Mouse (Mus musculus): Measurements from ENCODE around the gene Mfap2. TPM values are rescaled to one million over a fixed set of nuclear protein-coding genes. Genes with fewer than 3 reads are reported as not detected.

The Mfap2 gene
- polyA plus RNA-seq, 1 experiment from 2014 or later, result 412 TPM

DNA sequence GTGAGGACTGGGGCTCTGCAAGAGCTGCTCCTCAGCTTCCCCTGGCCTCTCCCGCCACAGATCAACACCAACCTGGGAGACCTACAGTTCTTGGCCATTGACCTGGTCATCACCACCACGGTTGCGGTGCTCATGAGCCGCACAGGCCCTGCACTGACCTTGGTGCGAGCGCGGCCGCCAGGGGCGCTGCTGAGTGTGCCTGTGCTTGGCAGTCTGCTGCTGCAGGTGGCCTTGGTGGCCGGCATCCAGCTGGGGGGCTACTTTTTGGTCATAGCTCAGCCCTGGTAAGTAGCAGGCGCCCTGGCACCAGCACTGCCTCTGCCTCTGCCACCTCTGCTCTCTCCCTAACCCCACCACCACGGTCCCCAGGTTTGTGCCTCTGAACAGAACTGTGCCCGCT, 4.2 kb upstream of the Mfap2 start:
- Histone ChIP-seq H3K4me1 (ENCODE audit: control insufficient read depth, insufficient read depth, low read length) (0 out of 2 replicates have a peak, but pooled peaks cover 4% of the 10 kb centered on the region), H3K4me2 (replicated peaks; ENCODE audit: low read depth, low read length) (no peak overlapping the region), H3K4me3 (ENCODE audit: low read length) (no peak overlapping the region), H3K36me3 (ENCODE audit: control insufficient read depth, insufficient read depth, low read length) (peaks cover 52% of the 10 kb centered on the region), H3K27ac (ENCODE audit: low read depth, low read length) (no peak overlapping the region), H3K9me3 (ENCODE audit: control insufficient read depth, low read length) (no peaks in the 10 kb centered on the region), H3K27me3 (ENCODE audit: control insufficient read depth, insufficient read depth, low read length) (no peaks in the 10 kb centered on the region), H3K9ac (ENCODE audit: low read depth, low read length) (no peak overlapping the region)
- 75% methylated on average over 13 of the region's 13 CpGs for WGBS
- no peak for ATAC-seq (ENCODE audit: low FRiP score, low TSS enrichment)

DNA sequence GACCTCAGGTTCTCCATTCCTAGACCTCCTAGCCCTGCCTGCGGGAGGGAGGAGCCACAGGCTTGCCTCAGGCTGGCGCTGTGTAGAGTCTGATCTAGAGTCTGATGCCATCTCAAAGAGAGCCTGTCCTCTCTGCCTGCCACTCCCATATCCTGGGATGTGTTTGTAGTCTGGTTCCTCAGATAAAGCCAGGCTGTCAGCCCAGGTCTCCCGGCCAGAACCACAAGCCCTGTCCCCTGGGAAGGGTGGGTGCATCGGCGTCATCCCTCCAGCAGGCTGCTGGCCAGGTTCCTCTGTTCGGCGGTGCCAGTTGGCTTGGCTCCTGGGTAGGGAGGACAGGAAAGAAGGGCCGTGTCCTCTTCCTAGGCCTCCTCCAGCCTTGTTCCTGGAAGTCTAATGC, 2.2 kb upstream of the Mfap2 start:
- Histone ChIP-seq H3K4me2 (replicated peaks; ENCODE audit: low read depth, low read length) (no peak overlapping the region), H3K27ac (ENCODE audit: low read depth, low read length) (no peak overlapping the region), H3K9me3 (ENCODE audit: control insufficient read depth, low read length) (no peaks in the 10 kb centered on the region), H3K9ac (ENCODE audit: low read depth, low read length) (no peak overlapping the region), H3K36me3 (ENCODE audit: control insufficient read depth, insufficient read depth, low read length) (peaks cover 41% of the 10 kb centered on the region), H3K4me1 (ENCODE audit: control insufficient read depth, insufficient read depth, low read length) (peaks cover 14% of the 10 kb centered on the region), H3K27me3 (ENCODE audit: control insufficient read depth, insufficient read depth, low read length) (no peaks in the 10 kb centered on the region), H3K4me3 (ENCODE audit: low read length) (no peak overlapping the region)
- WGBS, result 98% methylated on average over 8 of the region's 8 CpGs
- ATAC-seq (ENCODE audit: low FRiP score, low TSS enrichment), result no peak

- peak overlapping the region; percentile 73 for H3K27ac ChIP-seq (ENCODE audit: low read depth, low read length)
- H3K4me3 ChIP-seq (ENCODE audit: low read length), result peak overlapping the region; percentile 60
- ATAC-seq (ENCODE audit: low FRiP score, low TSS enrichment), result peak; percentile 78
- no peaks in the 10 kb centered on the region for H3K27me3 ChIP-seq (ENCODE audit: control insufficient read depth, insufficient read depth, low read length)
- H3K9ac ChIP-seq (ENCODE audit: low read depth, low read length), result peak overlapping the region; percentile 80
- peaks cover 50% of the 10 kb centered on the region for H3K36me3 ChIP-seq (ENCODE audit: control insufficient read depth, insufficient read depth, low read length)
- H3K4me2 ChIP-seq (replicated peaks; ENCODE audit: low read depth, low read length), result peak overlapping the region; percentile 54
- peaks cover 14% of the 10 kb centered on the region for H3K4me1 ChIP-seq (ENCODE audit: control insufficient read depth, insufficient read depth, low read length)
- H3K9me3 ChIP-seq (ENCODE audit: control insufficient read depth, low read length), result no peaks in the 10 kb centered on the region
- WGBS, result 1% methylated on average over 17 of the region's 26 CpGs
Observed at GRCm38 (mm10) chr4:141010526-141010925, 308 bp downstream of the Mfap2 start.

GRCm38 (mm10) chr4:141010941-141011429, 767 bp downstream of the Mfap2 start:
- peak; percentile 48 for ATAC-seq (ENCODE audit: low FRiP score, low TSS enrichment)
- H3K36me3 ChIP-seq (ENCODE audit: control insufficient read depth, insufficient read depth, low read length), result peaks cover 51% of the 10 kb centered on the region
- H3K4me3 ChIP-seq (ENCODE audit: low read length), result peak overlapping the region; percentile 60
- peak overlapping the region; percentile 54 for H3K4me2 ChIP-seq (replicated peaks; ENCODE audit: low read depth, low read length)
- peaks cover 14% of the 10 kb centered on the region for H3K4me1 ChIP-seq (ENCODE audit: control insufficient read depth, insufficient read depth, low read length)
- H3K9me3 ChIP-seq (ENCODE audit: control insufficient read depth, low read length), result no peaks in the 10 kb centered on the region
- WGBS, result 1% methylated on average over 16 of the region's 17 CpGs
- no peaks in the 10 kb centered on the region for H3K27me3 ChIP-seq (ENCODE audit: control insufficient read depth, insufficient read depth, low read length)
- H3K27ac ChIP-seq (ENCODE audit: low read depth, low read length), result peak overlapping the region; percentile 73
- peak overlapping the region; percentile 80 for H3K9ac ChIP-seq (ENCODE audit: low read depth, low read length)

DNA sequence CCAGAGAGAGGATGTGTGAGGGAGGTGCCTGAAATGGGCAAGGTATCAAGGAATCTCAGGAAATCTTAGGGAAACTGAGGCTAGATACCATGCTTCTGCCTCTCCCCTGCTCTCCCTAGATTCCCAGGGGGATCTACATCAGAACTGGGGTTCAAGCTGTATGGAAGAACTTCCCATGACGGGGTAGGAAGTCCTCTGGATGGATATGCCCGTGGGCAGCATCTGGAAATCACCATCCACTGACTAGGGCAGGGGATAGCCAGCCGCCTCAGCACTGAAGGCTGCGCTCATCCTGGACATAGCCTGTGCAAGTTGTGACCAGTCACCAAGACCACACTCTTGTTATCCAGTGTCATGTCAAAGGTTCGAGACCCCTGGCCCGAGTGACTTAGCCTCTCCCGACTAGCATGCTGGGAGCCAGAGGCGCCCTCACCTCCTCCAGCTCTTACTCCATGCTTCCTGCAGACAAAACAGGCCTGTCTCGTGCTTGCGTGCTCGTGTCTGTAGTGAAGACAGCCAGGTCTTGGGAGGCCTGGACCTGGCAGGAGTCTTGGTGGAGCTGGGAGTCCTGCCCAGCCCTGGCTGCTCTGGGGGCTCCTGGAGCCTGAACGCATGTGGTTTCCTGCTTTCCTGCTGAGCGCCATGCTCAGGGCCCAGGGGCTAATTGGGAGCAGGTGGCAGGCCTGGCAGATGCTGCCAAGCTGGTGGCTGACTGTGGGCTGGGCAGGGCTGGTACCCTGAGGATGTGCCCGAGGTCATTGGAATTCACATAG, 1.5 kb downstream of the Mfap2 start:
- H3K4me1 ChIP-seq (ENCODE audit: control insufficient read depth, insufficient read depth, low read length), result peaks cover 14% of the 10 kb centered on the region
- H3K27me3 ChIP-seq (ENCODE audit: control insufficient read depth, insufficient read depth, low read length), result no peaks in the 10 kb centered on the region
- peak overlapping the region; percentile 60 for H3K4me3 ChIP-seq (ENCODE audit: low read length)
- no peak for ATAC-seq (ENCODE audit: low FRiP score, low TSS enrichment)
- peak overlapping the region; percentile 80; the same call in 1 of the 2 replicates for H3K9ac ChIP-seq (ENCODE audit: low read depth, low read length)
- peaks cover 51% of the 10 kb centered on the region for H3K36me3 ChIP-seq (ENCODE audit: control insufficient read depth, insufficient read depth, low read length)
- peak overlapping the region; percentile 54 for H3K4me2 ChIP-seq (replicated peaks; ENCODE audit: low read depth, low read length)
- H3K27ac ChIP-seq (ENCODE audit: low read depth, low read length), result peak overlapping the region; percentile 12; the same call in 1 of the 2 replicates
- H3K9me3 ChIP-seq (ENCODE audit: control insufficient read depth, low read length), result no peaks in the 10 kb centered on the region
- WGBS, result 49% methylated on average over 14 of the region's 14 CpGs

- Histone ChIP-seq H3K4me2 (replicated peaks; ENCODE audit: low read depth, low read length) (no peak overlapping the region; the same call in 1 of the 2 replicates), H3K9me3 (ENCODE audit: control insufficient read depth, low read length) (no peaks in the 10 kb centered on the region), H3K4me3 (ENCODE audit: low read length) (no peak overlapping the region), H3K27me3 (ENCODE audit: control insufficient read depth, insufficient read depth, low read length) (no peaks in the 10 kb centered on the region), H3K36me3 (ENCODE audit: control insufficient read depth, insufficient read depth, low read length) (peaks cover 53% of the 10 kb centered on the region), H3K9ac (ENCODE audit: low read depth, low read length) (no peak overlapping the region), H3K4me1 (ENCODE audit: control insufficient read depth, insufficient read depth, low read length) (peaks cover 14% of the 10 kb centered on the region), H3K27ac (ENCODE audit: low read depth, low read length) (no peak overlapping the region; the same call in 1 of the 2 replicates)
- no peak for ATAC-seq (ENCODE audit: low FRiP score, low TSS enrichment)
- WGBS, result 83% methylated on average over 10 of the region's 10 CpGs
Observed at GRCm38 (mm10) chr4:141012558-141012957, 2.3 kb downstream of the Mfap2 start.

GRCm38 (mm10) chr4:141014114-141014513, 3.9 kb downstream of the Mfap2 start:
- Histone ChIP-seq H3K4me1 (ENCODE audit: control insufficient read depth, insufficient read depth, low read length) (peaks cover 14% of the 10 kb centered on the region), H3K9ac (ENCODE audit: low read depth, low read length) (no peak overlapping the region), H3K4me3 (ENCODE audit: low read length) (no peak overlapping the region), H3K4me2 (replicated peaks; ENCODE audit: low read depth, low read length) (no peak overlapping the region), H3K27ac (ENCODE audit: low read depth, low read length) (no peak overlapping the region), H3K27me3 (ENCODE audit: control insufficient read depth, insufficient read depth, low read length) (no peaks in the 10 kb centered on the region), H3K36me3 (ENCODE audit: control insufficient read depth, insufficient read depth, low read length) (peaks cover 49% of the 10 kb centered on the region), H3K9me3 (ENCODE audit: control insufficient read depth, low read length) (no peaks in the 10 kb centered on the region)
- ATAC-seq (ENCODE audit: low FRiP score, low TSS enrichment), result no peak
- 78% methylated on average over 8 of the region's 8 CpGs for WGBS

GRCm38 (mm10) chr4:141014856-141015255, 4.6 kb downstream of the Mfap2 start:
- H3K36me3 ChIP-seq (ENCODE audit: control insufficient read depth, insufficient read depth, low read length), result peaks cover 54% of the 10 kb centered on the region
- H3K27me3 ChIP-seq (ENCODE audit: control insufficient read depth, insufficient read depth, low read length), result no peaks in the 10 kb centered on the region
- no peak overlapping the region for H3K9ac ChIP-seq (ENCODE audit: low read depth, low read length)
- peaks cover 15% of the 10 kb centered on the region for H3K4me1 ChIP-seq (ENCODE audit: control insufficient read depth, insufficient read depth, low read length)
- no peak overlapping the region for H3K4me2 ChIP-seq (replicated peaks; ENCODE audit: low read depth, low read length)
- no peaks in the 10 kb centered on the region for H3K9me3 ChIP-seq (ENCODE audit: control insufficient read depth, low read length)
- H3K27ac ChIP-seq (ENCODE audit: low read depth, low read length), result no peak overlapping the region
- H3K4me3 ChIP-seq (ENCODE audit: low read length), result no peak overlapping the region
- no peak for ATAC-seq (ENCODE audit: low FRiP score, low TSS enrichment)
- WGBS, result 90% methylated on average over 11 of the region's 11 CpGs

DNA sequence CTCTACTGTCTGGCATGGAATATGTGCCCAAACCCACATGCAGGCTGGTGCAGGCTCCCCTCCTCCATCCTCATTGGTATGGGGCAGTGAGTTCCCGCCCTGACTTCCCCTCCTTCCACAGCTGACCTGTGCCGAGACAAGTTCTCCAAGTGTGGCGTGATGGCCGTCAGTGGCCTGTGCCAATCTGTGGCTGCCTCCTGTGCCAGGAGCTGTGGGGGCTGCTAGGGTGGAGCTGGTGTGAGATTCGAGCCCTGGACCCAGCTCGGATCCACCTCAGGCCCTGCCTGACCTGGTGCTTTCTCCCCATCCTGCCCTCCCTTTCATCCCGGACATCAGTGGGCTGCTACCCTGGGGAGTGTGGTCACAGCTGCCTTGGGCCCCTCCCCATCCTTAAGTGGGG, 5.1 kb downstream of the Mfap2 start:
- H3K4me1 ChIP-seq (ENCODE audit: control insufficient read depth, insufficient read depth, low read length), result peaks cover 20% of the 10 kb centered on the region
- no peak for ATAC-seq (ENCODE audit: low FRiP score, low TSS enrichment)
- H3K36me3 ChIP-seq (ENCODE audit: control insufficient read depth, insufficient read depth, low read length), result peaks cover 58% of the 10 kb centered on the region

More for the DNA sequence above, 5.1 kb downstream of the Mfap2 start:
- H3K27ac ChIP-seq (ENCODE audit: low read depth, low read length), result no peak overlapping the region
- H3K27me3 ChIP-seq (ENCODE audit: control insufficient read depth, insufficient read depth, low read length), result no peaks in the 10 kb centered on the region
- no peak overlapping the region for H3K4me2 ChIP-seq (replicated peaks; ENCODE audit: low read depth, low read length)
- 75% methylated on average over 7 of the region's 7 CpGs for WGBS
- H3K4me3 ChIP-seq (ENCODE audit: low read length), result no peak overlapping the region
- H3K9me3 ChIP-seq (ENCODE audit: control insufficient read depth, low read length), result no peaks in the 10 kb centered on the region
- H3K9ac ChIP-seq (ENCODE audit: low read depth, low read length), result no peak overlapping the region
